Mouse (Mus musculus): Measurements from ENCODE around the gene Spata17. TPM values are rescaled to one million over a fixed set of nuclear protein-coding genes. Genes with fewer than 3 reads are reported as not detected.

Spata17 gene
- total RNA-seq (2017): not detected in 2 replicates

DNA sequence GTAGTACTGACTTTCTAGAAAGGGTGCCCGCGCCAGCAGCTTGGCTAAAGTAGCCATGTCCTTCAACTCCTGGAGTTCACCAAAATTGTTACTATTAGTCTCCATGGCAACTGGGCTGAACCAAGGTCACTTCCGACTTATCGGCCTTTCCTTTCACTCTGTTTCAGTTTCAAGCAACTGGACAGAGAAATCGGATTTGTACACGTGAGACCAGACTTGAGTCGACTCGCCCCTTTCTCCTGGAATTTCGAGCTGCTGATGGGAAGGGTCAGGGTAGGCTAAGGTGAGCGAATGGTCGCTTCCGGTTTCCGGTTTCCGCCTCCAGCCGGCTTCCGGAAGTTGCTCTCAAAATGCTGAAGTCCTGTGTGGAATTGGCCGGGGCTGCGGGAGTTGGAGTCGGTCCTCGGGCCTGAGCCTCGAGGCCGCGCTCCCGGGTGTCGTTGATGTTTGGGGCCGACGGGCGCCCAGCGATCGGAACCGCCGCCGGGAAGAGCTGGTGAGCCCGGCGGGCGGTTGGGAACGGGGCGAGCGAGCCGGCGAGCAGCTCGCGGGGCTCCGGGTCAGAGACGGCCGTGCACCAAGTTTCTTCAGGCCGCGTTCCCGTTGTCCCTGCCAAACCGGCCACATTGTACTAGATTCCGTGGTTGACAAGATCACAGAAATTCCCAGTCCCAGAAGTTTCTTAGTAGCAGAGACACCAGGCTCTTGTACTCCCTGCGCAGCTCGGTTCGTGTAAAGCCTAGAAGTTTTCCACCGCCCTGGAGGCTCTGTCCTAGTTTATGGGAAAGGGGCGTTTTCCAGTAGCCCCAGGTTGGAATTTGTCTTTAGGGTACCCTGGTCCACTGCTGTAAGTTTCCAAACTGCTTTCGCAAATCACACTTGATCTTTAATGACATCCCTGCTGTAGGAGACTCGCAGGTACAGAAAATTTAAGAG is at the start of gene Spata17, which contains the start of gene Gpatch2:
Spata17 (minus strand) TSS at position 285 of the 936 bp plus-strand sequence.
Gpatch2 (plus strand) TSS at position 328 of the 936 bp plus-strand sequence.
- ATAC-seq (ENCODE audit: extremely low read depth, insufficient number of reproducible peaks, low FRiP score, poor library complexity, severe bottlenecking): peak; percentile 78

DNA sequence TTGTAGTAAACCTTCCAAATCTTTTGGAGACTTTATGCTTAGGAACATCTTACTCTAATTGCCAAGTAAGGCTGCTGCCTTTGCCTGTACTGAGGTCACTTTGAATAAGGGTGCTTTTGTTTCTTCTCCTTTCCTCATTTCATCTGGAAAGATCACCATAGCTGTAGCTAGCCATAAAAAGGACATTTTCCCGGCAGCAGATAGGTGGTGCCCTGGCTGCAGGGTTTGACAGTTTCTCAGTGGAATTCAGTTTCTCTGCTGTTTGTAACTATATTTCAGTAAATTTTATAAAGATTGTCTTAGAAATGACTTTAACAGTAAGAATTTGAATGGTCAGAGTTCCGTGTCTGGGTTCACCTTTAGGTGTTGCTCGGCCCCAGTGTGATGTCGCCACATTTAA is 43.5 kb upstream of the Spata17 start:
- no peak for ATAC-seq (ENCODE audit: extremely low read depth, insufficient number of reproducible peaks, low FRiP score, poor library complexity, severe bottlenecking)

DNA sequence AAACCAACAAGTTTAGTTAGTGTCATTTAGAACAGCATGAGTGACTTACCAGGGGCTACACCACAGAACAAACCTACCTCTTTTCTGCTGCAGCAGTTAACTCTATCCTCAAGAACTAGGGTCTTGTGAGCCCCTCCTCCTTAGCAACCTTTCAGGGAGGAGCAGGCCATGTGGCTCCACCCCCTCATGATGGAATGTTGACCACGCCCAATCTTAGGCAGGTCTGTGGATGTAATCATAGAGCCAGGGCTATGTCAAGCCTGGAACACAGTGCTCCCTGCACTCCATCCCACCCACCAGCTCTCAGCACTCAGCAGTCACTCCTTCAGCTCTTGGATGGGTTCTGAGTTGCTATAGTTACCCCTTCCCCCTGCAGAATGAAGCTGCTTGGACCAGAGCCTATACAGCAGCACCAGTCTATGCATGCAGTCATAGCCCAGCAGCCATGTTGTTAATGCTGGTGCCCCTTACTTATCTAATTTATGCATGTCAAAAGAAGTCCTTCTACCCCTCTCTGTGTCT is 35.5 kb upstream of the Spata17 start:
- no peak for ATAC-seq (ENCODE audit: extremely low read depth, insufficient number of reproducible peaks, low FRiP score, poor library complexity, severe bottlenecking)

DNA sequence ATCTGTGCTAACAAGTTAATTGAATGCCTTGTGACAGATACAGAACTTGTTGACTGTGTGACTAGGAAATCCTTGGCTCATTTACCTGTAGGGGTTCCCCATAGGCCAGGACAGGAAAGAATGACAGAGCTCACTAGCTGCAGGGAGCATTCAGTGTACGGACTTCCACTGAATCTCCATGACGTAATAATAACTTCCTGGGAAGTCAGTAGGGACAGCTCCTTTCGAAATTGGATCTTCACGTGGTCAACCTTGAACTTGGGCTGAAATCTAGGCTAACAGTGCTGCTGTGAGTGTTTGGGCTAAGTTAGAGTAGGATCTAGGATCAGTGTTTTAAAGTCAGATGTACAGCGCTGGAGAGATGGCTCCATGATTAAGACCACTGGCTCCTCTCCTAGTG is 29.5 kb upstream of the Spata17 start:
- ATAC-seq (ENCODE audit: extremely low read depth, insufficient number of reproducible peaks, low FRiP score, poor library complexity, severe bottlenecking): no peak

DNA sequence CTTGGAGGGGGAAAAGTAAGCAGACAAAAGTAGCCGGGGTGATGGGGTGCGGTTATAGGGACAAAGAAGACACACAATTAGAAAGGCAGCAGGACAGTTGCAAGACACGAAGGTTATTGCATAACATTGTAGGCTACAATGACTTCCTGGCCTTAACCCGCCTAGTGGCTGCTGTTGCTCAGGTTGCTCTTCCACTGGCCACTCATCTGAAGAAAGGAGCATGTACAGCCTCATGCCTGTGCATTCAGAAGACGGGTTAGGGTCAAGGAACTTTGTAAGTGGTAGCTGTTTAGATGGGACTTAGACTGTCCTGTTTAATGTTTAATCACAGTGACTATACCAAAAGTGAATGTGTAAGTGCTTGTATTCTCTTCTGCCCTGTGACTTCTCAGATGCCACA is 26.1 kb upstream of the Spata17 start:
- no peak for ATAC-seq (ENCODE audit: extremely low read depth, insufficient number of reproducible peaks, low FRiP score, poor library complexity, severe bottlenecking)

DNA sequence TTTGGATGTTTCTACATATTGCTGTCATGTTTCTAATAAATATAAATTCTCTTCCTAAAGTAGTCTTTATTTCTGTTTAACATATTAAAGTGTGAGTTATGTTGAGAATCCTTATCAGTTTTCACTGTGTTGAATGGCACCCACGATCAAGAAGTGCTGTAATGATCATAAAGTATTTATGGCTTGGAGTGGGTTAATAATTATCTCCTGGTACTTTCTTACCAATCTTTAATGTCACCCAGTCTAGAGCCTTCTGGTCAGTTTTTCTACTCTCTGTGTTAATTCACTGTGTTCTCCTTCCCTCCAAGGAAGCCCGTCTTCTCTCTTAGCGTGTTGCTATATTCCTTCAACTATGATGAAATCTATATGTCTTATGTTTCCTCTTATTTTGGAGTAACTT is 25.0 kb upstream of the Spata17 start:
- ATAC-seq (ENCODE audit: extremely low read depth, insufficient number of reproducible peaks, low FRiP score, poor library complexity, severe bottlenecking): no peak

DNA sequence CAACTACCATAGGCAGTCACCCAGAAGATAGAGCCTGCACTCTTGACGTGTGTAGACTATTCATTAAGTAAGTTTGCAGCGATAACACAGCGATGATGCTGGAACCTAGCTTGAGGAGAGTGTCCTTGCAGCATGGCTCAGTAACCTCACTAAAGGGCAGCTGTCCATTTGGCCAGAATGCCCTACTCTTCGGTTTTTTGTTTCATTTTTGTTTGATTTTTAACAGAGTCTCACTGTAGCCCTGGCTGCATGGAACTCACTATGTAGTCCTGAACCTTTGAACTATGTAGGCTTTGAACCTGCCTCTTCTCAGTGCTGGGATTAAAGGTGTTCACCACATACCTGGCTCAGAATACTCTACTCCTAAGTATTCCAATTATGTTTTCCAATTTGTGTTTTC is 22.8 kb upstream of the Spata17 start:
- ATAC-seq (ENCODE audit: extremely low read depth, insufficient number of reproducible peaks, low FRiP score, poor library complexity, severe bottlenecking): no peak

DNA sequence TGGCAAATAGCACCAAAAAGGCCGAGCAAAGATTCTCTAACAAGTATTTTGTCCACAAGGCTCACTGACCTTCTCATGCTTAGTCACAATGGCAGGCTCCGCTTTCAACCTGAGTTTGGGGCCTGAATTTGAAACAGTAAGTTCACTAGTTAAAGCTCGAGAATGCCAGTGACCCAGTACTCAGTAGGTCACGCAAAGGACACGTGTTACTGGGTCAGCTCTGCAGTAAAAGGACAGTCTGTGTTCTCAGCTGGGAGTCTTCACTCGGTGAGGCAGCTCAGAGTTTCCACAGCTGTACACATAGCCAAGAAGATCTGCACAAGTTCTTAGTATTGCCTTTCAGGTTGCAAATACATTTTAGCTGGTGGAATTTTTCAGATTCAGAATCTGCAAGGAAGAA is 21.0 kb upstream of the Spata17 start:
- no peak for ATAC-seq (ENCODE audit: extremely low read depth, insufficient number of reproducible peaks, low FRiP score, poor library complexity, severe bottlenecking)

DNA sequence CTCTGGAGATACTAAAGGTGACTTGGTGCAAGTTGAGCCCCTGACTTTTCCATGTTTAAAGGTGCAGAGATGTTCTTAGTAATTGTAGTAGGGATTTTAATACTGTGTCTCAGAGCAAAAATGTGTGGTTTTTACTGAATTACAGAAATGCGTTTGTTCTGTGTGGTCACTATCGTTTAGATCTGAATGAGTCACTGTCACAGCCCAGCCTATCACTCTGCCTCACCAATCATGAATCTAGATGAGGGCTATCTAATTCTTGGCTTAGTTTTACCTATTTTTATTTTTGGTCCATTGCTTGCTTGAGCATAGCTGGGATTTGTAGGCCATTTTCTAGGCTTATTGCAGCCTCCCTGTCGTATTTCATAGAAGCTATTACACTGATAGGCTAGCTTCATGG is 19.9 kb upstream of the Spata17 start:
- ATAC-seq (ENCODE audit: extremely low read depth, insufficient number of reproducible peaks, low FRiP score, poor library complexity, severe bottlenecking): no peak

DNA sequence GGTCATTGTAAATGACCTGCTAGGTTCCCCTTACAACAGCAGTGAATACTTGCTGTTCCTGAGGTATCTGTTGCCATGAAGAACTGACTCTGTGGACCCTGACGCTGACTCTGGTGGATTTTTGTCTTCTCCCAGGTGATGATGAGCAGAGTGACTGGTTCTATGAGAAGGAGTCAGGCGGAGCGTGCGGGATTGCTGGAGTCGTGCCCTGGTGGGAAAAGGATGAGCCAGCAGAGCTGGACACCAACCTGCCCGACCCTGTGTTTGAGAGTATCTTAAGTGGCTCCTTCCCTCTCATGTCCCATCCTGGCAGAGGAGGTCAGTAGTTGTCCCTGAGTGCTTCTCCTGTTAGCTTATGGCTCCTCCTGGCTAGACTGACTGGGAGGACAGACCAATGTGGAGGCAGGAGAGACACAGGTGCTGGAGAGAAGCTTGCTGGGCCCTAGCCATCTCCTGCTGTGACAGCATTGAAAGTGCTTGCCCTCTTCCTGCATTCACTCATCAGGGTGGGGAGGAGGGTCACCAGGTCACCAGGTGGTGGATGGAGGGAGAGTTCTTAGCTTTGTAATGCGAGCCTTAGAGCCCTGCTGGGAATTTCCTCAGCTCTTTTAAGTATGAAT is 17.8 kb upstream of the Spata17 start:
- ATAC-seq (ENCODE audit: extremely low read depth, insufficient number of reproducible peaks, low FRiP score, poor library complexity, severe bottlenecking): no peak

DNA sequence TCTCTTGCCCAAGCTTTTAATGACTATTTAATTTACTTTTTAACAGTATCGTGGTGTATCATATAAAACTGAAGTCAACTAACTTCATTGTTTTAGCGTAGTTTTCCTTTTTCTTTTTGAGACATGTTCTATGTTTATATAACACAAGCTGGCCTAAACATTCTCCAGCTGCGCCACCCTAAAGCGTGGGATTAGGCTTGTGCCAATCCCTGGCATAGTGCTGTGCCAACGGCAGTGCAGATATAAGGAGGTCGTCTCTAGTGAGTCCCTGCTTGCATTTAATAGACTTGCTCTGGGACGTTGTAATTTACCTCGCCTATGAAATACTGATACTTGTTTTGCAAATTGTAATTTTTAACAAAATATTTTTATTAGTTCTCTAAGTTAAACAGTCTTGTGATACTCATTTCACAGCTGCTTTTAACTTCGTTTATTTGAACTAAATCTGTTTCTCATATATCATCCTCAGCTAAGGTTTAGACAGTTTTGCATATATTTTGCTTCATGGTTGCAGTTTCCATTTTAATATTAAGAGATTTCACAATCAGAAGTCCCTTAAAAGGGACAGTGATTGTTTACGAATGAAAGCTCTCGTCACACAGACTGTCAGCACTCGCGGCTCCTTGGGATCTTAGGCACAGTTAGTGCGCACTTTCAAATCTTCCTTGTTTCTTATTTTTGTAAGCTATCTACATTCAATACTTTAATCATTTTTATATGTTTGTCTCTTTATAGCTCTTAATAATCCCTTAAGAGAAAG is 17.1 kb upstream of the Spata17 start:
- no peak for ATAC-seq (ENCODE audit: extremely low read depth, insufficient number of reproducible peaks, low FRiP score, poor library complexity, severe bottlenecking)

DNA sequence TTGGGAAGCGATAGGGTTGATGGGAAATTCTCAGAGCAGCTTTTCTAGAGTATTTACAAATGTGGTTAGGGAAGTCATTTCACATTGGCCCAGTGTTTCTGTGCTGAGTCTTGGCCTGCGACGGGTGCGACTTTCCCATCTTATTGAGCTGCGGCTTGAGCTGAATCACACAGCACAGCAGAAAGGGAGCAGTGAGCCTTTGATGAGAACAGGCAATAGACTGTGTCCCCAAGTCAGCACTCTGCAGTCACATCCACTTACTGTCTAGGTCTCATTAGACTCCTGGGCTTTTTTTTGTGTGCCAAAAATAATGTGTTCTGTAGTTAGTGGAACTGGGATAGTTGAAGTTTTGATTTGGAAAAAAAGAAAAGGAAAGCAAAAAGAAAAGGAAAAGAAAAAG is 15.0 kb upstream of the Spata17 start:
- ATAC-seq (ENCODE audit: extremely low read depth, insufficient number of reproducible peaks, low FRiP score, poor library complexity, severe bottlenecking): no peak

DNA sequence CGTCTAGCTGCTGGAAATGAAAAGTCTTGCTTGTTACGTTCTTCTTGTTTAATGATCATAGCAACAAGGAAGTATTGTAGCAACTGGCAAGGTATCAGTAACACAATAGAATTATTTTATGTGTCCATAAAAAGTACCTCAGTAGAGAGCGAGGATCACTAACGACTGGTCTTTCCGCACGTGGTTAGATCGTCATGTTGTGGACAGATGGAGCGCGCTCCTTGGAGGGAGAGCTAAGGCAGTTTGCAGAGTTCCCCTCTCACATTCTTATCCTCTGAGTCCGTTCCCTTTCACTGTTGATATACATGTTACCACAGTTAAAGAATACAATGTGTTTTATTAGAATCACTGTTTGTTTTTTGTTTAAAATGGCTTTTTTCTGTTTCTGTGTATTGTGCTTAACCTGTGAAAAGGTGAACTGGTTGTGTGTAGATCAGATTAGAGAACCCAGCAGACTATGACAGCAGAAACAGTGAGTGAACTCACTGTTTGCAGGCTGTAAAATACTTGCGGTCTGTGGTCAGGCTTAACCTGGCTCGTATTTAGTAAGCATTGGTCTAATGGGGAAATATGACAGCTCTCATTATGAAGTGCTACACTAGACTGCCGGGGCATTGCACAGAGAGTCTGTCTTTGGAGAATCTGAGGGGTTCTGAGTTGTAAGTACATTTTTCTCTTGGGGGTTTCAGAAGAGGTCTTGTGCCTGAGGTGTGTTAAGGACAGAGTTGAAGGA is 13.3 kb upstream of the Spata17 start:
- ATAC-seq (ENCODE audit: extremely low read depth, insufficient number of reproducible peaks, low FRiP score, poor library complexity, severe bottlenecking): no peak

DNA sequence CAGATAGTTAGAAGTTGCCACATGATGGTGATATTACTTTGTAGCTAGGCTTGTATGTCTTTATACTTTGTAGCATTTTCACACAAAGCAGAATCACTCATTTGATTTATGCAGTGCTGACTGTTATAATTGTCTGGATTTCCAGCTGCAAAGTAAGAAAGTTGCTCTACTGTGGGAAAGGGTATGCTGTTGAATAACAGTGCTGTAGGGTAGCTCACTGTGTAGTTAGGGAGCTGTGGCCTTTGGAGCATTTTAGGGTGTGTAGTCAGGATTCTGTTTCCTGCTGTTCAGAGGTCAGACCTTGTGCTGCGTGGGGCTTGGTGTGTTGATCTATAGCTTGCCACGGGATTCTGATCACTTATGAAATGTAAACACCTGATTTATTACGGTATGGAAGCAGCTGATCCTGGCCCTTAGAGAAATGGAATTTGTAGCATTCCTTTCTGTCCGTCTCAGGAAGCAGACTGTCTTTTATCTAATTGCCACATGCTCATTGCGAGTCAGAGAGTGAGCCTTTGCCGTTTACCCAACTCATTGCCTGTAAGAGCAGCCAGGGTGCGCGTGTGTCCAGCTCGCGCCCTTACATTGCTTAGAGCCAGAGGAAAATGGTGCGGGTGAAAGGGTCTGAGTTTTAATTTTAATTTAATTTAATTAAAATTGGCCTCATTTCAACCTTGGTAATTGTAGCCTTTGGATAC is 11.2 kb upstream of the Spata17 start:
- ATAC-seq (ENCODE audit: extremely low read depth, insufficient number of reproducible peaks, low FRiP score, poor library complexity, severe bottlenecking): no peak

DNA sequence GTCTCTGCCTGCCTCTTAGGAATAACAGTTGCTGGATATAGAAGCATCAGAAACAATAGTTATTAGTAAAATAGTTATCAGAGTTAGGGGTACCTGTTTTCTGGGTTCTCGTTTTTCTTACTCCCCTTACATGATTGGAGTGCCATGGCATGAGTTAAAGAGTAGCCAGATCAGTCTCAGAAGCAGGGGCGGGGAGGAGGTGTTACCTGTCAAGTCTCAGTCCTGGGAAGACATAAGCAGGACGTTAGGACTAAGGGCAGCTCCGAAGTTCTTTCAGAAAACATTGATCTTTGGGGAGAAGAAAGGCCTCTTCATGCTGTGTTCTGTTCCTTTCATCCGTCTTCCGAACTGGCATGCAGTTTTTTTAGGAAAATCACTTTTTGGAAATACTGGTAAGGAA is 5.5 kb upstream of the Spata17 start:
- ATAC-seq (ENCODE audit: extremely low read depth, insufficient number of reproducible peaks, low FRiP score, poor library complexity, severe bottlenecking): no peak

DNA sequence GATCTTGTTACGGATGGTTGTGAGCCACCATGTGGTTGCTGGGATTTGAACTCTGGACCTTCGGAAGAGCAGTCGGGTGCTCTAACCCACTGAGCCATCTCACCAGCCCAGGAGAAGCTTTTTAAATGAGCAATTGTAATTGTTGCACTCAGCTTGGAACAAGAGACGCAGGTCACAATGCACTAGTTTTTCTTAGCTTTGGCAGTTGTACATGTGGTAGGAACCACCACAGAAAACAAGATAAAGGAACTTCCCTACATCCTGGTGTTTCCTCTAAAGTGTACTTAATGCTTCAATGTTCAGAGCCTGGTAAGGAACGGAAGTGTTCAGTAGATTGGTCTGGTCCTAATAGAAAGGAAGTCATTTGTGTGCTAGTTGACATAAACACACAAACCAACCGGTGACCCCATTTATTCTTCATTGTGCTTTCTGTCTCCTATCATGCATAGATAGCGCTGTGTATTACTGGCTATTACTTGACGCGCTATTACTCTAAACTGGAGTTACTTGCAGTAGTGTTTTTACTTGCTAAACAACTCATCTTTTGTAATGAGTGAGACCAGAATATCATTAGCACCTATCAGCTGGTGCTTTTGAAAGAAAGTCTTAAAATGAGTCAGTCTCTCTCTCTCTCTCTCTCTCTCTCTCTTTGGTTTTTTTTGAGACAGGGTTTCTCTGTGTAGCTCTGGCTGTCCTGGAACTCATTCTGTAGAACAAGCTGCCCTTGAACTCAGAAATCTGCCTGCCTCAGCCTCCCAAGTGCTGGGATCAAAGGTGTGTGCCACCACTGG is 1.6 kb upstream of the Spata17 start:
- no peak for ATAC-seq (ENCODE audit: extremely low read depth, insufficient number of reproducible peaks, low FRiP score, poor library complexity, severe bottlenecking)

DNA sequence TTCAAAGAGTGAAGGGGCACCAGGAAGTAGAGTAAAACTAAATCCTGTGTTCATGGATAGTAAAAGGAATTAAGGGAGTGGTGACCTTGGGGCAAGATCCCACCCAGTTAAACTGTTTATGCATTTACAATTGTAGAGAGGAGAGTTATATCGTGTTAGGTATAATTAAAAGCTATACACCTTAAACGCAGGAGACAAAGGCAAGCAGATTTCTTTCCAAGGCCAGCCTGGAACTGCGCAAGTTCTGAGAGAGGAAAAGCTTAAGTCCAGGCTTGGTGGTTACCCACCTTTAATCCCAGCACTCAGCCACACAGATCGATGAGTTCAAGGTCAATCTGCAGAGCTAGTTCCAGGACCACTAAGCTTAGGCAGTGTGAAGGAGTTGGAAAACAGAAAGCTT is 4.5 kb downstream of the Spata17 start:
- no peak for ATAC-seq (ENCODE audit: extremely low read depth, insufficient number of reproducible peaks, low FRiP score, poor library complexity, severe bottlenecking)

DNA sequence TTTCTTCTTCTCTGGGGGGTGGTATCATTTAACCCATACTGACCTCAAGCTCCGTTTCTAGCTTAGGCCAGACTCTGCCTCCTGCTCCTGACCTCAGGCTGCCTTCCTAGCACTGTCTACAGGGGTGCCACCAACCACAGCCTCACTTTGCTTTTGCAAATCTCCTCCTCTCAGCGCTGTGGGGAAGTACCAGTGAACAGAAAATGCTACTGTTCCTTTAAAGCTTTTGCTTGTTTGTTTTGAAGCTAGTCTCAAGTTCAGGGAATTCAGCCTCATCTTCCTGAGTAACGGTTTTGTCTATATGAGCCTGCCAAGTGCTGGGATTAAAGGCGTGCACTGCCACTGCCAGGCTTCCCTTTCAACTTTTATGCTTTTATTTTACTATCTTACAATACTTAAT is 5.8 kb downstream of the Spata17 start:
- ATAC-seq (ENCODE audit: extremely low read depth, insufficient number of reproducible peaks, low FRiP score, poor library complexity, severe bottlenecking): no peak

Measured in neutrophil, adult 5-6 weeks (primary cell).